Mouse (Mus musculus): ENCODE data around the gene Zc3h8.
A peak's percentile ranks its signal among the peaks of the same experiment; 100 is the strongest.

Zc3h8 gene

DNA sequence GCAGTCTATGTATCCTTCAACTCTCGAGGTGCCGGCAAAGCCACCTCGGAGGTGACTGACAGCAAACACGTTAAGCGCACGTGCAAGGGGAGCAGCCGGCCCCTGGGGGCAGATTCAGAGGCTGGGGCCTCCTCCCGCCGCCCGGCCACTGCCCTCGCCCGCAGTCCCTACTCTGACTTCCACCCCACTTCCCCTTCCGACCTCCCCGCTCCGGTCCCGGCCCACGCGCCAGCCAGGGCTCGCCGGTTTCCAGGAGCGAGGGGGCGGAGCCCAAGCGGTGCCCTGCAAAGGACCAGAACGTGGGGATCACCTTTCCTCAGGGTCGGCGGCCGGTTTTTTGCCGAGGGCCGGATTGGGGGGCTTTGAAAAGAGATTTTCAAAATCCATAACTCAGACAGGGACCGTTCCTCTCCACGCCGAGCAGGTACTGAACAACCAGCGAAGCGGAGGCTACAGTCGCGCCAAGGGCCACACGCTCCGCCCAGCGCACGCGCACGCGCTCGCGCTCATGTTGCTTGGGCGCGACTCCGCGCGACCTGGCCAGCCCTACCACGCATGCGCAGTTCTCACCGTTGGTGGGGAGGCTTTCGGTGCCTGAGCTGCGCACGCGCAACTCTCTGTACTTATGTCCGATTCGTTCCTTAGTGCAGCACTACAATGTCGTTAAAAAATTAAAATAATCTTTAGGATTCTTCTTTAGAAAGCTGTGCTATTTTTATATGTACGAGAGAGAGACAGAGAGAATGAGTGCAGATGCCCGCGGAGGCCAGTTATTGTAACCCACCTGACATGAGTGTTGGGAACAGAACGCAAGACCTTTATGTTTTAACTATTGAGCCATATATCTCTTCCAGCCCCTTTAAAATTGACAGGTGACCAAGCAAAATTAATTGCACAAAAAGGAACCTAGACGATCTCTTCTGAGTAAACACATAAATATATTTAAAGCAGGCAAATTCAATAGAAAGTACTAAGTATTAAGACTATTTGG lies at the start of gene Zc3h8:
Gene Zc3h8, minus strand, starts transcription at position 540 of the 991 bp plus-strand sequence.
- peak; percentile 93 for DNase-seq (ENCODE audit: low spot score)

DNA sequence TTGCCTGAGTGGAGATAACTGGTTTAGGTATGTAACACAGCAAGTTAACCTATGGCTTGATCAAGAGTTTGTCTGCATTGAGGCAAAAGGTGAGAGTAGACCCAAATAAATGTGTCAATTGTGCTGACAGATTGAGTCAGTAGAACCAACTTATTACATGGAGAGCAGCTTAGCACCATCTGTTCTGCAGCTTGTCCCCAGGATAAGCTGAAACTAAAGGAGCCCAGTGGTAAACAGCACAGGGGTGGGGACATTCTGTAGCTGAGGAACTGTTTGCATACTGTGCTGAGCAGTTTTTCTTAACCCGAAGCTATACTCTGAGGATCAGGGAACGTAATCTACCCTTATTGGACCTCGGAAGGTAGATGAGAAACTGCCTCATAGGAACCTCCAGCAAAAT lies 40.9 kb upstream of the Zc3h8 start:
- no peak for DNase-seq (ENCODE audit: low spot score)

DNA sequence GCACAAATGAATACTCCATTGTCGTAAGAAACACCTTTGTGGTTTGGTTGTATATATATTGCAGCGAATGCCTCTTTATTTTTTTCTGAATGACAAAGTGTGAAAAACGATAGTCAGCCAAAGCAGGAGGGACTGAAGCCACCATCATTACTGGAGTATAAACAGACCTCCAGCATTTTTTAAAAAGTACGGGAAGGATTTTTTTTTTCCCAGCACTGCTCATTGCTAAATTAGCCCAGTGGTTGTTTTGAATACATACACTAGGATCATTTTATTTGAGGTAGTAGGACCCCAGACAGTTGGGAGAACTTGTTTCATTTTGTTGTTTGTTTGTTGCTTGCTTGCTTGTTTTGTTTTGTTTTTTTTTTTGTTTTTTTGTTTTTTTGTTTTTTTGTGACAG lies 31.7 kb upstream of the Zc3h8 start:
- DNase-seq (ENCODE audit: low spot score), result no peak

DNA sequence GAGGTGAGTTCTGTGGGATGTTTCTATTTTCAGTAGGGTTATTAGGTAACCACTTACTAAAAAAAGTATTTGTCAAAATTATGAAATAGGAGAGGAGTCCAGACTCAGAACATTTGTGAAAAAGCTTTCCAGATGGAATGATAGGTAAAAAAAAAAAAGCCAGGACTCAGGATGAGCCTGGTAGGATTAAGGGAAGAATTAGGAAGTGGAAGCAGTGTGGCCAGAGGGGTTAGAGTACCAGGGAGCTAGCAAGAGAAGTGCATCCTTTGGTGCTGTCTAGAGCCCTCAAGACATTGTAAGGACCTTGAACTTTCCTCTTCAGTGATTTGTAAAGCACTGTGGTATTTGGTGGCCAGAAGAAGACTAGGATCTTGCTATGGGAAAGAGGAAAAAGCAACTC lies 28.4 kb upstream of the Zc3h8 start:
- DNase-seq (ENCODE audit: low spot score), result no peak

DNA sequence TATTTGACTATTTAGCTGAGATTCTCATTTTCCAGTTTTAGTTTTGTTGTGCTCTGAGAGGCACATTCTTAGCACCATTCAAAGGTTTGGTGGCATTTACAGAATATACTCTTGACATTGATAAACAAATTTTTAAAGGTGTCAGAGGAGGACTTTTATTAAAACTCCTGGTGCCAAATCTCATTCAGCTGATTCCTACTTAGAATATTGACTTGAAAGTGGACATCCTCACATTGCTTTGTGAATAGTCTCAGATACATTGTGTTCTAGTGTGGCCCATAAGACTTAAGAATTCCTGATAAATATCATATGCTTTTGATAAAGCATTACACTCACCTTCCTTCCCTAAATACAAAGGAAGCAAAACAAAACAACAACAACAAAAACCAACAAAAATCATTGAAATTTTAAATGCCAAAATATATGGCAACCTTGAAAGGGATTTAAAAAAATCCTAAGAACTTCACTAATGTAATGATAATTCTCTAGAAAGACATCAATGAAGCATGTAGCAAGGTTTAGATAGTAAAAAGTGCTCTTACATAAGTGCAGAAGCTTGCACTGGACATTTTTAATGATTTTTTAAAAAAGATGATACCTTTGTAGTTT lies 24.7 kb upstream of the Zc3h8 start:
- DNase-seq (ENCODE audit: low spot score), result no peak

DNA sequence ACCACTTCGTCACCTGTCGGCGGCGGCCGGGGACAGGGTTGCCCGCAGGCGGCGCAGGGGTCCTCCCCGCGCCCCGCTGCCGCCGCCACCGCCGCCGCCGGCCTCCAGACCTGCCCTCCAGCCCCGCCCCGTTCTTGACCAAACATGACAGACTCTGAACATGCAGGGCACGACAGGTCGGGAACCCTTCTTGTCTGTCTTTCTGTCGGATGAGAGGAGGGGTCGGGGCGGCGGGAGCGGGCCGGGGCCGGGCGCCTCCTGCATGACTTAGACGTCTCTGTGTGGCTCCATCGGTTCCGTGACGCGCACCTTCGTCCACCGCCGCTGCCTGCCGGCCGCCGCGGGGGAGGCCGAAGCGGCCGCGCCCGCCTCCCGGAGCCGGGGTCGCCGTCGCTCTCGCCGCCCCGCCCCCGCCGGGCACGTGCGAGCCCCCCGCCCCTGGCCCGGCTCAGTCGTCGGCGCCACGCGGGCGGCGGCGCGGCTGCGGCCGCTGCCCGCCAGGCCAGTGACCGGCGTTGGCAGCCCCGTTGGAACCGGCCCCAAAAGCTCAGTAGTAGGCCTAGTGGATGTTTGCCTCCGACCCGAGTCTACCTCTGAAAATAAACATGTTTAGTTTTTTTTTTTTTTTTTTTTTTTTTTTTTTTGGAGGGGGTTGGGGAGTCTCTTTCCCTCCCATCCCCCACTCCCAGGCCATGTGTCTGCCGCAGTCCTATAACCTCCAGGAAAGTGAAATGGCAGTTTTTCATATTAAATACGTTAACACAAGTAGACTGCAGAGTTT lies 24.0 kb upstream of the Zc3h8 start, which contains the start of gene Gm10762:
Gene Gm10762, minus strand, starts transcription at position 65 of the 781 bp plus-strand sequence.
- DNase-seq (ENCODE audit: low spot score), result peak; percentile 27

DNA sequence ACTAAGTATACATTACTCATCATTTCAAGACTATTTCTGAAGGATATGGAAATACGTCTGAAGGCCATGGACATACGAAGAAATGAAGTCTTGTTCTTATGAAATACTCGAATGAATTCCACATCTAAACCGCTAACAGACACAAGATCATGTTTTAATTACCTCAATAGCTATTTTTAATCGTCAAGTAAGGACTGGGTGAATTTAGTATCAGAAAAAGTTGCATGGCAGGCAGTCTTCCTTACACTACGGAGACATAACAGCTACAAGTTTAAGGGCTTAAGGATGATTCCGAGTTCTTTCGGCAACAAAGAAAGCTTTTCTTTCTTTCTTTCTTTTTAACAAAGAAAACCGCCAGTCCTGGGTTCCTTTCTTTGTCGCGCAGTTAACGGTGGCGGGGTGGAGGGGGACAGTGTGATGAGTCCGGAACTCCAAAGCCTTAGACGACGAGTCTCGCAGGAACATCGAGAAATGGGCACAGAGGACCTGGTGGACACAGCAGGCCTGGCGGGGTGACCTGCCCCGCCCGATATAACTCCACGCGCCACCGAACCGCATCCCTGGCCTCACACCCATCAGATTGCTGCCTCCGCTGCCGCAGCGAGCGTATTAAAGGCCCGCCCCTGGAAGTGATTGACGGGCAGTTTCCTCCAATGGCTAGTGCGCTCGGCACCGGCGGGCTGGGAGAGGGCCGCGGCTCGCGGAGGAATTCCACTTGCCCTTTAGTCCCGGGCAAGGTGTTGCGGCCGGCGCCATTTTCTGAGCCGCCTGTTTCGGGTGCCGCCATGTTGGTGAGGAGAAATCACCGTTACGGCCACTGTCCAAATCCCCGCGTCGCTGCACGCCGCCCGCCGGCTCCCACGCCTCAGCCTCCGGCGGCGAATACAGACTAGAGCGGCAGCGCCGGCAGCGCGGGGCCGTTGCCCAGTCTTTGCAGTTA lies 23.0 kb upstream of the Zc3h8 start, which contains the start of gene Zc3h6:
Gene Zc3h6, plus strand, starts transcription at position 762 of the 940 bp plus-strand sequence.
- DNase-seq (ENCODE audit: low spot score), result peak; percentile 97

DNA sequence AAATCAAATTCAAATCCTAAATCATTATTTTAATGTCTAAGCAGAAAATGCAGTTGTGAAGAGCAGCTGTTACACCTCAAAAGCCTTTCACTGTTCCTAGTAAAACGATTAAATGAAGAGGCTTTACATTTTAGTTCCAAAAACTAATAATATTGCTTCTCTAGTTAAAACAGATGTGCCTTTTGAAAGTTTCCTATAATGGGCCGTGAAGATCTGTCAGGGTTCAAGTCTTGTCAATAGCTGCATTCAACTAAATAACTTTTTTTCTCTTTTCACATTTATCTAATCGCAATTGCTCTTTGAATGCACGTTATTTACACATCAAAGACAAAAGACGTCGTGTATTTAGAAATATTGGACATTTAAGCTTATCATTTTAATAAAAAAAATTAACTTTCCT lies 22.4 kb upstream of the Zc3h8 start:
- DNase-seq (ENCODE audit: low spot score), result no peak

DNA sequence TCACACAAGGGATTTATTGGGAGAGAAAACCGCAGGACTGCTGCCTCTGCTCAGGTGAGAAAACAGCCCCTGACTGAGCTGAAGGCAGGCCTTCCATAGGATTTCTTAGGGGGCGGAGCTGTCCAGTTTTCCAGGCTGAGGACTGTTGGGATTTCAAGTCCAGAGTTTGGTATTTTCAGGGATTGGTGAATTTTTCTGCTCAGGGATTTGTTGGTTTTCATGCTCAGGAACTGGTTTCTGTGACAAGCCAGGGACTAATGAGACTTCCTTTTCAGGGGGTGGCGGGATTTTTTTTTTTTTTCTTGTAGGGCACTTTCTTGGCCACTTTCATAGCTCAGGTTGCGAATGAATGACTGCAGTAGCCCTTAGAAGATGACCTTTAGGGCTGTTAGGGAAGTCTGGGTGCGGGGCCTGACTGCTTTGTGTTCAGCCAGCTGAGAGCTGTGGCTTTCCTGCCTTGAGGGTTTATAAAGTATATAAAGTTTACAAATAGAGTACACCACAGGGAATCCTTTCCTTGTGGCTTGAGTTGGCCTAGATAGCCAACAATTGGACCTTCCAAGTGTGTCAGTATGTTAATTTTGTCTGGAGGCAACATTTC lies 21.7 kb upstream of the Zc3h8 start:
- DNase-seq (ENCODE audit: low spot score), result no peak

DNA sequence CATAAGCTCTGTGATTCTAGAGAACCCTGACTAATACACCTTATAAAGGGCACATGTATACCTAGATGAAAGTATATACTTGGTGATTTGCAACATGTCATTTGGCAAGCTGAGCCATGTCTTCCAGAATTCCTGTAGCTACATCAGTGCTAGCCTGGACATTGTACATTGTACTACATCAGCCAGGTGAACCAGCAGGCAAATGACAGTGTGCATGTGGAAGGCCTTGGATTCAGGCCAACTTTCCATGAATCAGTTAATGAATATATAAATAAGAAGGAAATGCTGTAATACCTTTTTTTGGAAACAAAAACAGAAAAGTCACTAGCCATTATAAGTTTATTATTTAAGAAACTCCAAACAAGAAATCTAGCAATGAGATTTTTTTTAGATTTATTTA lies 10.3 kb upstream of the Zc3h8 start:
- no peak for DNase-seq (ENCODE audit: low spot score)

DNA sequence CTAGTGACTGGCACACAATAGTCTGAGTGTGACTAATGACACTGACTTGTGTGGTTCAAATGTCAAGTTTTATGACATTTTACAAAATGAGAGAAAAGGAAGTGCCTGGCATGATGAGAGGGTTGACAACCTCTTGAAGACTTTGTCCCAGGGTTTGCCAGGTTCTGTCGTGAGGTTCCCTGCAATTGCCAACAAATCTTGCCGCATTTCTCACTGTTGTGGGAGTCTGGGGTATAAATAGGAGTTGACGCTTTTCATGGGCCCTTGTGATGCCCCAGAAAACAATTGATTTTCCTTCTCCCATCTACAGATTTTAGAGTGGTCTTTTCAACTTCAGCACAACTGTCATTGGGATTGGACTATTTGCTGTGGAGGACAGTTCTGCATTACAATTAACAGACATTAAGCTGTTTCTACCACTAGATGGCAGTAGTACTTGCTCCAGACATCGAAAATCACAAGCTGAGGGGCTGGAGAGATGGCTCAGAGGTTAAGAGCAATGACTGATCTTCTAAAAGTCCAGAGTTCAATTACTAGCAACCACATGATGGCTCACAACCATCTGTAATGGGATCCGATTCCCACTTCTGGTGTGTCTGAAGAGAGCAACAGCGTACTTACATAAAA lies 4.2 kb upstream of the Zc3h8 start:
- DNase-seq (ENCODE audit: low spot score), result no peak

DNA sequence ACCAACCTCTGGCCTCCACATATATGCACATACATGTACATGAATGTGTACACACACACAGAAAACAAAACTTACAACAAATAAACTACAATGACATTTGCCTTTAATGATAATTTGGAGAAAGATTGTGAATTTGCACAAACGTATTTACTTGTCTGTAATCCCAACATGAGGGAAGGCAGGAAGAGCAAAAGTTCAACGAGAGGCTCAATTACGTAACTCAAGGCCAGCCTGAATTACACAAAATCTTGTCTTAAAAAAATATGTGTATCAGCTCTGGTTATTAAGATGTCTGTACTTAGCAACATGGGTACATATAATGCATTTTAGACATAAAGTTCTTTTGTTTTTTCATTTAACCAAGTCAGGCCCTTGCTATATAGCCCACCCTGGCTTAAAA lies 7.6 kb downstream of the Zc3h8 start:
- DNase-seq (ENCODE audit: low spot score), result no peak

DNA sequence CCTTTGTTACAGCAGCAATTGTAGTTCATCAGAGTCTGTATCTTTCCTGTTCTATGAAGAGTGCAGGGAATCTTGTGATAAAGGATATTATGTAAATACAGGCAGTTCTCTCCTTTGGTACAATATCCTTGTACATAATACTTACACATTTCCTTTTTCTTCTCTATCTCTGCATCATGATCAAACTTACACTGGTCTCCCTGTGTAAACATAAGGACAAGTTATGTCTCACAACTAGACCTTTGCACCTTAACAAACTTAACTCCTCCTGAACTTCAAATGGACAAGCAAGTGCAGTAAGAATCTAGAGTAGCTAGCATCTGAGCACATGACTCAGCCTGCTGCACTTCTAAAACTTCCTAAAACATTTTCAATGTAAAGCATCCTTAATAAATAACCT lies 13.2 kb downstream of the Zc3h8 start:
- DNase-seq (ENCODE audit: low spot score), result no peak

DNA sequence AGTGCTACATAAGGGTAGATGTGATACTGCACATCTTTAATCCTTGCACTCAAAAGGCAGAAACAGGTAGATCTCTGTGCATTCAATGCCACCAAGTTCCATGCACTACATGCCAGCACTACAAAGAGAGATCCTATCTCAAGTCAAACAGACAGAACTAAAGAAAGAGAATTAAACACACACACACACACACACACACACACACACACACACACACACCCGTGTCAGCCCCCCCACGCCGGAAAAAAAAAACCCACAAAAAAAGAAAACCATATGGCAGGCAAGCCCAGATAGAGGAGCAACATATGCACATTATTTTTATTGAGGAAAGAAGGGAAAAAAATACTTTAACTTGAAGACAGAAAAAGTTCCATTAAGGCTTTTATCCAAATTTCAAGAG lies 15.4 kb downstream of the Zc3h8 start:
- no peak for DNase-seq (ENCODE audit: low spot score)

DNA sequence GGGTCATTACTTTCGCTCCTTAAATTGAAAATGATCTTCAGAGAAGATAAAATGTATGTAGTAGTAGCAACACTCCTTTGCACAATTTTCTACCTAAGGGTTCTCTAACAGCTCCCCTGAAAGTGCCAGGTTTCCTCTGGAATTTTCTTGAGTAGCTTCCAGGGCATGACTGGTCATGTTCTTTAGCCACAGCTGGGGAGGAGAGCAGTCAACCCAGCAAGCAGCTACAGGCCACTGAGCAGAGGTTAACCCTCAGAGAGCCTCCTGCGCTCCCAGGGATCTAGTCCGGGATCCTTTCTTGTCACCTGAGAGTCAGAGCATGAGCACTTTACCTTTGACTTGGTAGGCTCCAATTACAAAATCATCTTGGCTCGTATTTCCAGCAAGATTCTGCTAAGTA lies 19.1 kb downstream of the Zc3h8 start:
- DNase-seq (ENCODE audit: low spot score), result no peak

DNA sequence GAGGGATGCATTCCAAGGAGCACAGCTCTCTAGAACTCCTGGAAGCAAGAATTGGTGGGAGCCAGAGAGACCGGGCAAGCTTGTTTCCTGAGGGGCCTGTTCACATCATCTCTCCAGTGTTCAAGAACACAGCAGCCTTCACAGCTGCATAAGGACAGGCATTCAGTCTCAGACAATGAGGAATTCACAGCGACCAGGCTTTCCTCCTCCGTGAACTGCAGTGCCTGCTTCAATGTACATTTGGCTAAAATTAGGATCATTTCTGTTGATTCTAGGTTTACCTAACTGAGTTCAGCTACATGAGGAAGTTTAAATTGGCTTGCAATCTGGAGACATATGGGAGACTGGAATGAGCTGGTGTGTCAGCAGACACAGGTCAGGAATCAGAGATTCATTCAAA lies 27.3 kb downstream of the Zc3h8 start:
- DNase-seq (ENCODE audit: low spot score), result no peak

DNA sequence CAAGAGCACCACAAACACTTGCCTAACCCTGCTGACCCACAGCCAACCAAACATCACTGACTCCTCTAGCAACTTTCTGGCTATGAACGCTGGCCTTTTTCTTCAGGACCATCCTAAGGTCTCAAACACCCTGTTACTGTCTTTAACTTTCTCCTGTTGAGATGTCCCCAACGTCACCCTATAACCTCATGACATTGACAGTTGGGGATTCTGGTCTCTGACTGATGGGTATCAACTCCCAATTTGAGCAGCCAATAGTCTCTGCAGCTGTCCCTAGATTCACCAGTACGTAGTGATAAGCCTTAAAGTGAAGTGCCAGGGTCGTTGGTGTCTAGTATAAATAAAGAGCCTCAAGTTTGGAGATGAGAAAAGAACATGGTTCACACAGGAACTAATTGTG lies 28.9 kb downstream of the Zc3h8 start:
- DNase-seq (ENCODE audit: low spot score), result no peak

DNA sequence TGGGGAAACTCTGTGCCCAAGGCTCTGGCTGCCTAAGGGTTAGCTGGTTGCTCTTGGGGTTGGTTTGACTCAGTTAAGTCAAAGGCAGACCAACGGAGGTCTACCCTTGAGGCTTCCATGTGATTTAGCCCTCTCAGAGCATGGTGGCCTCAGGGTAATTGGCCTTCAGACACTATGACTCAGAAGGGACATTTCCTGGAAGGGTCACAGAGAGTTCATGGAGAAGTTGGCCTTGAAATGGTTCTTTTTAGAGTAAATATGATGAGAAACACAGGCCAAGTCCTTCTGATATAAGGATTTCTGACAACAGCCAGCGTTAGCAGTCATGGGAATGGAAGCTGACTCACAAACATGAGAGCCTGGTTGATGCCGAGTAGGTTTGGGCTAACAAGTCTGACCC lies 40.2 kb downstream of the Zc3h8 start:
- DNase-seq (ENCODE audit: low spot score), result no peak

DNA sequence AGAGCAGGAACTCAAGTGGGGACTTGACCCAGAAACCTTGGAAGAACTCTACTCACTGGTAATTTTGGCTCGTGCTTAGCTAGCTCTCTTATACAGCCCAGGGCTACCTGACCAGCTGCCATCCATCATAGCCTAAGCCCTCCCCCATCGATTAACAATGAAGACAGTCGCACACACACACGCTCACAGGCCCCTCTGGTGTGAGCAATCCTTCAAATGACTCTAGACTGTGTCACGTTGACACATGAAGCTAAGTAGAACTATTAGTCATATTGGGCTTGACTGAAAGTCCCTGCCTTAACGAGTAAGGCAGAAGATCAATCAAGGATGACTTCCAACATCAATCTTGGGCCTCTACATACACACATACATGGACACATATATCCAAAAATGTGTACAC lies 41.0 kb downstream of the Zc3h8 start:
- DNase-seq (ENCODE audit: low spot score), result no peak

DNA sequence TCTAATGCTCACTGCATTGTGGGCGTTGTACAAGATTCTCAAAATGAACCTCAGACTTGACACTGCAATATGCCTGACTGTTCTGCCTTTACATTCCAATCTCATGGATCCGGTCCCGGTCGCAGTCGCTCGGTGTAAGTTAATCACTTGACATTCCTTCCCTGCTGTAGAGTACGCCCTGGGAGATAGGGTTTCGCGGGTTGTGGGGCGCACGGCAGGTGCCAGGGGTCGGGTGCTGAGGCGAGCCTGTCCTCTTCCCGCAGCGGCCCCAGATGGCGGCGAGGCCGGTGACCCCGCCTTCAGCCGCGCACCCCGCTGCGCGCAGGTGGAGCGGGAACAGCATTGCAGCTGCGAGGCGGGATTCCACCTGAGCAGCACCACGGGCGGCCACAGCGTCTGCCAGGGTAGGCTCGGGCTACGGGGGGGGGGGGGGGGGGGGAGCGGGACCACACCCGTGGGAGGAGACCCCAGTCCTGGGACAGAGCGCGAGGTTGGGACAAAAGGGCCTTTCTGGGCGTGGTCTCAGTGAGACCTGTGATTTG lies 51.6 kb downstream of the Zc3h8 start:
- DNase-seq (ENCODE audit: low spot score), result no peak

All from urinary bladder, postnatal 10 days (tissue).